Mouse (Mus musculus): ENCODE measurements around the gene Atl2. TPM values are rescaled to one million over a fixed set of nuclear protein-coding genes. Genes with fewer than 3 reads are reported as not detected.

The Atl2 gene
- polyA plus RNA-seq, 1 experiment from 2014 or later = 41.3 TPM

DNA sequence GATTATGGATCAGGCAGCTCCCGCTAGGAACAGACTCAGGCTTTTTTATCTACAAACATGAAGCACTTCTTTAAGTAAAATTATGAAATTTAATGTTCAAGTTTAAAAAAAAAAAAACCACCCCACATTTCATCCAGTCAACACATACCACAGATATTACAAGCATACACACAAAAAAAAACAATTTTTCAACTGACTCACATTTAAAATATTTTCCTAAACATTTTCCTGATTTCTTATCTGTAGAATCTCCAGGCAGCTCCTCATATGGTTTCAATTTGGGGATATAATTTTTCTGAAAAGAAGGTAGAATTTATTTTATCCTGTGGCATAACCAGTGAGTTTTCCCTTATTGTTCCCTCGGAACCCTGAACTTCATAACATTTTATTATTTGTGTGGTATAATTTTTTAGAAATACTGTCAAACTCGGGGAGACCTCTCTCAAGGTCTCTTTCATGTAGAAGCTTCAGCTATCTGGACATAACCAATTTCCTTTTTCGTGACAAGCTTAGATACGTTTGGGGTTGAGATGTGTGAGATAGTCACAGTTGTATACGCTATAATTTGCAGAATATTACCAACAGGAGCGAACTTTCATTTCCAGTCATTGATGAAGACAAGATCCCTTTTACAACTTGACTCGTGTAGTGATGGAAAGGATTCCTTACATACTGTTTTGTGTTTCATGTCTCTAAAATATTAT, 11.0 kb upstream of the Atl2 start:
- ATAC-seq (ENCODE audit: insufficient read depth, low FRiP score, low TSS enrichment) = no peak
- no peak overlapping the region for H3K4me3 ChIP-seq (ENCODE audit: low read depth, low read length)

DNA sequence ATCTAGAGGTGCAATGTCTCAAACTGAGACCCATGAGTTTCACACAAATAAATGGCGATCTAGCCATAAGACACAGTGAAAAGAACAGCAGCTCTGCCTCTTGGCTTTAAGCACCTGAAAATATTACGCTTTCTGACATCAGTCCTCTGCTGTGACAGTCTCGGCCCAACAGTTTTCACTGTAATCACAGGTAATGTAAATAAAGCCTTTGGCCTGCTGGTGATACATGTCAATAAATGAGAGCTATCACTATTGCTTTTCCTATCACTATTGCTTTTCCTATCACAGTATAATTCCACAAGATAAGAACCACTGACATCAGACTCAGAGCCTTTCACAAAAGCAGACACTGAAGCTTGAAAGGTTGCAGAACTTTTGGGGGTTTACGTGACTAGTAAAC, 8.7 kb upstream of the Atl2 start:
- Histone ChIP-seq H3K4me2 (ENCODE audit: low read depth) (no peak overlapping the region), H3K4me3 (ENCODE audit: low read depth, low read length) (no peak overlapping the region), H3K27me3 (ENCODE audit: control insufficient read depth, insufficient read depth, low read length) (no peaks in the 10 kb centered on the region), H3K4me1 (ENCODE audit: control insufficient read depth, insufficient read depth, low read length) (no peaks in the 10 kb centered on the region), H3K27ac (ENCODE audit: low read depth, low read length) (no peak overlapping the region), H3K9me3 (ENCODE audit: control insufficient read depth, low read length) (no peaks in the 10 kb centered on the region), H3K36me3 (ENCODE audit: control insufficient read depth, insufficient read depth, low read length) (no peaks in the 10 kb centered on the region), H3K9ac (ENCODE audit: low read length) (no peak overlapping the region)
- 93% methylated on average over 4 of the region's 4 CpGs for WGBS
- DNase-seq (ENCODE audit: low spot score) = no peak
- no peak for ATAC-seq (ENCODE audit: insufficient read depth, low FRiP score, low TSS enrichment)

More for the DNA sequence above, 11.0 kb upstream of the Atl2 start:
- no peaks in the 10 kb centered on the region for H3K4me1 ChIP-seq (ENCODE audit: control insufficient read depth, insufficient read depth, low read length)
- H3K36me3 ChIP-seq (ENCODE audit: control insufficient read depth, insufficient read depth, low read length) = no peaks in the 10 kb centered on the region
- H3K4me2 ChIP-seq (ENCODE audit: low read depth) = no peak overlapping the region
- H3K9ac ChIP-seq (ENCODE audit: low read length) = no peak overlapping the region
- no peaks in the 10 kb centered on the region for H3K27me3 ChIP-seq (ENCODE audit: control insufficient read depth, insufficient read depth, low read length)
- no peaks in the 10 kb centered on the region for H3K9me3 ChIP-seq (ENCODE audit: control insufficient read depth, low read length)
- 87% methylated on average over 8 of the region's 8 CpGs for WGBS
- no peak for DNase-seq (ENCODE audit: low spot score)
- H3K27ac ChIP-seq (ENCODE audit: low read depth, low read length) = no peak overlapping the region

DNA sequence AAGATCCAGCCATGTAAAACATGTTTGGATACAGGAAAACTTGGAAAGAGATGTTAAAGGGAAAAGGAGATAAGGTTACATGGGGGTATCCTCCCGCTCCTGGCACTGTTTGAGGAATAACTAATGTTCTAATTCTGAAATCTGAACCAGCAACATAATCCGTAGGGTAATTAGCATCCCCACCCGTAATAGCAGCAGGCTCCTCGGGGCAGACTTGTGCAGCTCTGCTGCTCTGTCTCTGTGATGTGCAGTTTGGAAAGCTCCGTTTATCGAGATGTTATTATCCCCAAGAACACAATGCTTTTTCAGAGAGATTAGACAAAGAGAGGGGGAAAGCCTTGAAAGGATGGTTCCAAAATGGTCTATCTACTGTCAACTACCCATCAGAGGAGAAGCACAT, 5.3 kb upstream of the Atl2 start:
- no peaks in the 10 kb centered on the region for H3K36me3 ChIP-seq (ENCODE audit: control insufficient read depth, insufficient read depth, low read length)
- no peak for ATAC-seq (ENCODE audit: insufficient read depth, low FRiP score, low TSS enrichment)
- H3K4me3 ChIP-seq (ENCODE audit: low read depth, low read length) = no peak overlapping the region
- no peak overlapping the region for H3K4me2 ChIP-seq (ENCODE audit: low read depth)
- no peak overlapping the region for H3K27ac ChIP-seq (ENCODE audit: low read depth, low read length)
- H3K4me1 ChIP-seq (ENCODE audit: control insufficient read depth, insufficient read depth, low read length) = no peaks in the 10 kb centered on the region
- no peak for DNase-seq (ENCODE audit: low spot score)
- H3K9ac ChIP-seq (ENCODE audit: low read length) = no peak overlapping the region
- peaks cover 3% of the 10 kb centered on the region; the same call in 1 of the 2 replicates for H3K27me3 ChIP-seq (ENCODE audit: control insufficient read depth, insufficient read depth, low read length)
- WGBS = 67% methylated on average over 6 of the region's 6 CpGs
- no peaks in the 10 kb centered on the region for H3K9me3 ChIP-seq (ENCODE audit: control insufficient read depth, low read length)

DNA sequence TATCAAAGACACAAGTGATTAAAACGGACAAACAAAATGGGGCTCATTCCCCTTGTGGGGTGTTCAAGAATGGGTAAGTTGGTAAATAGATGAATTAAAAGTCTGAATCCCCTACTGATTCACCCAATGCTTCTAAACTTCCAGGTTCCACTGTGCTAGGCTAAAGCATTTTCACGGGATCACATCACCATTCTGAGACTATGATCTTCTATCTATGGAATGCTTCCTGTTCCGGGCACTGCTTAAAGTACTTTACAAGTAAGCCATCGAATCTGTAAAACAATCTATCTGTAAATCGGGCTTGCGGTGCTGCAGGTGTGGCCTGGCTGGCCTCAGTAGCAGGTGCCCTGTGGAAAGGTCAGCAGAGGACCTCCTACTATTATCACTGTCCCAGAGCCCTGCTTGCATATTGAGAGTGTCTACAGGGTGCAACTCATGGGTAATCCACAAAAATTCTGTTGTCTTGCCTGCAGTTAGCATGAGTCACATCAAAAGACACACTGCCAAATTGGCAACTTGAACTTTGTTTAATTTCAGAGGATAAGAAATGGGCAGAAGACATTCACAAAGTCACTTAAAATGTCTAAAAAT, 2.3 kb upstream of the Atl2 start:
- no peaks in the 10 kb centered on the region for H3K36me3 ChIP-seq (ENCODE audit: control insufficient read depth, insufficient read depth, low read length)
- no peak overlapping the region for H3K4me3 ChIP-seq (ENCODE audit: low read depth, low read length)
- WGBS = 88% methylated on average over 6 of the region's 6 CpGs
- peaks cover 9% of the 10 kb centered on the region for H3K4me1 ChIP-seq (ENCODE audit: control insufficient read depth, insufficient read depth, low read length)
- H3K4me2 ChIP-seq (ENCODE audit: low read depth) = no peak overlapping the region
- DNase-seq (ENCODE audit: low spot score) (no peak), ATAC-seq (ENCODE audit: insufficient read depth, low FRiP score, low TSS enrichment) (no peak)
- H3K9ac ChIP-seq (ENCODE audit: low read length) = no peak overlapping the region
- peaks cover 3% of the 10 kb centered on the region; the same call in 1 of the 2 replicates for H3K27me3 ChIP-seq (ENCODE audit: control insufficient read depth, insufficient read depth, low read length)
- no peaks in the 10 kb centered on the region for H3K9me3 ChIP-seq (ENCODE audit: control insufficient read depth, low read length)
- no peak overlapping the region for H3K27ac ChIP-seq (ENCODE audit: low read depth, low read length)

DNA sequence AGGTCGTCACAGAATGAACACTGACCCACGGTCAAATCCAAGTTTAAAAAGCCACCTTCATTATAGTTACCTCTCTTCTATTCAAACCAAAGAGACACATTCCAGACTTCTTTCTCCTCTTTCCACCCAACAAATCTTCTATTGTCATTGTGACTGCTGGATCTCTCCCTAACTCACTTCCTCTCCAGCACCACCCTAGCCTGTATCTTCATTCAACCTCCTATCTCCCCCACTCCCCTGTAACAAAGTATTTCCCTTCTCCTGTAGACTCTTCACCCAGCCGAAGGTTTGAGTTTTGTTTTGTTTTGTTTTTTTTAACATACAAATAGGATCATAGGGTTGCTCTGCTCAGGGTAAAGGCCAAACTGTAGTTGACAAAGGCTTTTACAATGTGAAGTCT, 1.7 kb upstream of the Atl2 start:
- H3K9ac ChIP-seq (ENCODE audit: low read length) = no peak overlapping the region
- no peak overlapping the region for H3K4me2 ChIP-seq (ENCODE audit: low read depth)
- no peak overlapping the region for H3K27ac ChIP-seq (ENCODE audit: low read depth, low read length)
- DNase-seq (ENCODE audit: low spot score) (no peak), ATAC-seq (ENCODE audit: insufficient read depth, low FRiP score, low TSS enrichment) (no peak)
- no peaks in the 10 kb centered on the region for H3K36me3 ChIP-seq (ENCODE audit: control insufficient read depth, insufficient read depth, low read length)
- H3K4me1 ChIP-seq (ENCODE audit: control insufficient read depth, insufficient read depth, low read length) = peaks cover 9% of the 10 kb centered on the region
- H3K9me3 ChIP-seq (ENCODE audit: control insufficient read depth, low read length) = no peaks in the 10 kb centered on the region
- H3K27me3 ChIP-seq (ENCODE audit: control insufficient read depth, insufficient read depth, low read length) = peaks cover 3% of the 10 kb centered on the region; the same call in 1 of the 2 replicates
- no peak overlapping the region for H3K4me3 ChIP-seq (ENCODE audit: low read depth, low read length)
- WGBS = 83% methylated on average over 3 of the region's 3 CpGs

DNA sequence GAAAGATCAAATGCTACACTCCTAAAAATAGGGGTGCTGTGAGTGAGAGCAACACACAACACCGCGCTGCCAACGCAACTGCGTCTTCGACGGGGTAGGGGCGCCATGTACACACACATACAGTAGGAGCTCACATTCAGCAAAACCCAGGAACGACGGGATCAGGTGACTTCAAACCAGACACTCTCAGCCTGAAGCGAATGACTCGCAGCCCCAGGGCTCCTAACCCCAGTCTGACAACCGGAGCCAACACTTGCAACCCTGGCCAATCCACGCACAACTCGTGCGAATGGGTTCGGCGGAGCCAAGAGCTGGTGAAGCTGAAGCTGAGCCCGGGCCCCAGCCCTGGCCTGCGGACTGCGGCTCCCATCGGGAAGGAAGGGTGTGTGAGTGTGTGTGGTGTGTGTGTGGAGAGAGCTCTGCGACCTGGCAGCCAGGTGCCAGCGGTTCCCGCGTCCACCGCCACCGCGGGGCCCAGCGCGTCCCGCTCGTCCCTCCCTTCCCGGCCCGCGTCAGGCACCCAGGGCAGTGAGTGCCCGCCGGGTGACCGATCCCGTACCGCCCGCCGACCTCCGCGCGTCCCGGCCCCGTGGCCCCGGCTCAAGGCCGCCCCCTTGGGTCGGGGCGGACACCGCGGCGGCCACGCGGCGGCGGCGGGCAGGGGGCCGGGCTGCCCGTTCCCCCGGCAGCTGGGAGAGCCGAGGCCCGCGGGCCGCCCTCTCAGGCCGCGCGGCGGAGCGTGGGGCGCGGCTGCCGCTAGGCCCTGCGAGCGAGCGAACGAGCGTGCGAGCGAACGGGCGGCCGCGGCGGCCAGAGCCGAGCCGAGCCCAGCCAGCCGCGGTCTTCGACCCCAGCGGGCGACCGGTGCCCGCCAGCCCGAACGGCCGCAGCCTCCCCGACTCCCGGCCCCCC, 696 bp downstream of the Atl2 start:
- Histone ChIP-seq H3K9me3 (ENCODE audit: control insufficient read depth, low read length) (no peaks in the 10 kb centered on the region), H3K4me2 (ENCODE audit: low read depth) (peak overlapping the region; percentile 82), H3K27me3 (ENCODE audit: control insufficient read depth, insufficient read depth, low read length) (peaks cover 3% of the 10 kb centered on the region; the same call in 1 of the 2 replicates), H3K27ac (ENCODE audit: low read depth, low read length) (peak overlapping the region; percentile 92), H3K36me3 (ENCODE audit: control insufficient read depth, insufficient read depth, low read length) (no peaks in the 10 kb centered on the region), H3K4me3 (ENCODE audit: low read depth, low read length) (peak overlapping the region; percentile 98), H3K9ac (ENCODE audit: low read length) (peak overlapping the region; percentile 92), H3K4me1 (ENCODE audit: control insufficient read depth, insufficient read depth, low read length) (peaks cover 11% of the 10 kb centered on the region)
- DNase-seq (ENCODE audit: low spot score) (peak; percentile 65), ATAC-seq (ENCODE audit: insufficient read depth, low FRiP score, low TSS enrichment) (peak; percentile 75)
- 0% methylated on average over 65 of the region's 100 CpGs for whole genome bisulfite sequencing

DNA sequence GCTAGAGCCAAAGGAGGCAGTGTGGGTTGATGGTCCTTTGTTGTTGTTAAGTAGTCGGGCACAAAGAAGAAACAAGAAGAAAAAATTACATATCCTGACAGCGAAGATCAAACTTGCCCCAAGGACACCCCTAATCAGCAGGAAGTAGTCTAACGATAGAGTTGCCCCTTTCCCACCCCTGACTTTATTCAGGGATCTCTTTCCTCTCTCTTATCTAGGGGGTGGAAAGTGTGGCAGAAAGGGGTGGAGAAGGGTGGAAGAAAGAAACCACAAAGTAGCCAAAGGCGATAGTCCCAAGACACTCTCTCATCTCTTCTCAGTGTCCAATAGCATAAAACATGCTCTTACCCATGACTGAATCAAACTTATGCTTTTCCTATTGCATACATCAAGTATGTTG, 1.9 kb downstream of the Atl2 start:
- peaks cover 11% of the 10 kb centered on the region for H3K4me1 ChIP-seq (ENCODE audit: control insufficient read depth, insufficient read depth, low read length)
- H3K4me3 ChIP-seq (ENCODE audit: low read depth, low read length) = 0 out of 2 replicates have a peak overlapping the region, but pooled peaks have one; percentile 98
- H3K27ac ChIP-seq (ENCODE audit: low read depth, low read length) = no peak overlapping the region
- DNase-seq (ENCODE audit: low spot score) (no peak), ATAC-seq (ENCODE audit: insufficient read depth, low FRiP score, low TSS enrichment) (no peak)
- H3K4me2 ChIP-seq (ENCODE audit: low read depth) = peak overlapping the region; percentile 82
- H3K9ac ChIP-seq (ENCODE audit: low read length) = no peak overlapping the region
- H3K36me3 ChIP-seq (ENCODE audit: control insufficient read depth, insufficient read depth, low read length) = no peaks in the 10 kb centered on the region
- peaks cover 3% of the 10 kb centered on the region; the same call in 1 of the 2 replicates for H3K27me3 ChIP-seq (ENCODE audit: control insufficient read depth, insufficient read depth, low read length)
- 65% methylated on average over 4 of the region's 4 CpGs for WGBS
- no peaks in the 10 kb centered on the region for H3K9me3 ChIP-seq (ENCODE audit: control insufficient read depth, low read length)

DNA sequence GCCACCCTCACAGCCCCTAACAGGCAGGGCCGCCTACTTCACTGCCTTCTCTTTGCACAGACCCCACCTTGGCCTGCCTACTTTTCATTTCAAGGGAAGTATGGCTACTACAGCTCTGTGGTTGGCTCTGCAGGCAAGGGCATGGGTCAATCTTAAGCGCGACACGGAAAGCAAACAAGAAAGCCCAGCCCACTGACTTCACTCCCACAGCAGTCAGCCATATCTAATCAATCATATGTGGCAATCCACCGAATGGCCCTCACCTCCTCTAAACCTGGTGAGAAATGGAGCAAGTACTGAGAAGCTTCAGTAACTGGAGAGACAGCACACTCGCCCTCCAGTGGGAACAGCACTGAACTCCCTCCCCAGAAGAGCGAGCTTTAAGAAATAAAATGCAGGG, 4.0 kb downstream of the Atl2 start:
- Histone ChIP-seq H3K36me3 (ENCODE audit: control insufficient read depth, insufficient read depth, low read length) (no peaks in the 10 kb centered on the region), H3K4me1 (ENCODE audit: control insufficient read depth, insufficient read depth, low read length) (peaks cover 11% of the 10 kb centered on the region), H3K9me3 (ENCODE audit: control insufficient read depth, low read length) (no peaks in the 10 kb centered on the region), H3K9ac (ENCODE audit: low read length) (no peak overlapping the region), H3K27ac (ENCODE audit: low read depth, low read length) (no peak overlapping the region), H3K27me3 (ENCODE audit: control insufficient read depth, insufficient read depth, low read length) (peaks cover 3% of the 10 kb centered on the region; the same call in 1 of the 2 replicates), H3K4me2 (ENCODE audit: low read depth) (no peak overlapping the region), H3K4me3 (ENCODE audit: low read depth, low read length) (no peak overlapping the region)
- 35% methylated on average over 7 of the region's 7 CpGs for WGBS
- ATAC-seq (ENCODE audit: insufficient read depth, low FRiP score, low TSS enrichment) (no peak), DNase-seq (ENCODE audit: low spot score) (no peak)

Measured in neural tube, embryonic 11.5 days (tissue).